Mouse (Mus musculus) cerebellum, postnatal 25 days (tissue): ENCODE measurements around the gene Gosr1.
"Not testable (repeated sequence)": the region's sequence is repeated elsewhere in the genome, so short reads cannot be mapped to it uniquely, and the experiment has no call there.

Source experiments
- DNase-seq, 2 experiments: peaks; one replicate each; pipeline ENCODE4 v3.0.0; 2021; ENCODE audit warnings: mixed read lengths in 2 of 2

Gosr1 gene

GRCm38 (mm10) chr11:76763053-76763740, at the start of gene Gosr1:
Gene Gosr1, minus strand, starts transcription at chr11:76763579.
- peak; percentile 89 to 92 for DNase-seq

GRCm38 (mm10) chr11:76810706-76811495, 47.5 kb upstream of the Gosr1 start:
- DNase-seq: peak in 1 of 2 experiments; percentile 56

GRCm38 (mm10) chr11:76809450-76809849, 46.1 kb upstream of the Gosr1 start:
- peak; percentile 75 to 80 for DNase-seq

DNA sequence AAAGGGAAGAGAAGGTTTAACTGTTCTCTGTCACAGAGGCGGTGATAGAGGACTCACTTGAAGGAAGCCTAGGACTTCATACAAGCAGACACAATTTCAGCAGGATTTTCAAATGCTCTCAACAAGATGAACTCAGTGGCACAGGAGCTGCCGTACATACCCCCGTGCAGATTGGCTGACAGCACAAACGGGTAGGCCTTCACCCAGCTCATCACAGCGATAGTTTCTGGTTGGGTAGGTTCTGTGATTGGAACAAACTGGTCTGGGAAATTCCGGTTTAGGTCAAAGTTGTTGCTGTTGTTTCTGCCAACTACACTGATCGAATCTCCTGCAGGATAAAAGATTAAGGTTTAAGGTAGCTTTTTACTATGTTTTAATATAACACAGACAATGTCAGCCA, 45.2 kb upstream of the Gosr1 start:
- DNase-seq: no peak

DNA sequence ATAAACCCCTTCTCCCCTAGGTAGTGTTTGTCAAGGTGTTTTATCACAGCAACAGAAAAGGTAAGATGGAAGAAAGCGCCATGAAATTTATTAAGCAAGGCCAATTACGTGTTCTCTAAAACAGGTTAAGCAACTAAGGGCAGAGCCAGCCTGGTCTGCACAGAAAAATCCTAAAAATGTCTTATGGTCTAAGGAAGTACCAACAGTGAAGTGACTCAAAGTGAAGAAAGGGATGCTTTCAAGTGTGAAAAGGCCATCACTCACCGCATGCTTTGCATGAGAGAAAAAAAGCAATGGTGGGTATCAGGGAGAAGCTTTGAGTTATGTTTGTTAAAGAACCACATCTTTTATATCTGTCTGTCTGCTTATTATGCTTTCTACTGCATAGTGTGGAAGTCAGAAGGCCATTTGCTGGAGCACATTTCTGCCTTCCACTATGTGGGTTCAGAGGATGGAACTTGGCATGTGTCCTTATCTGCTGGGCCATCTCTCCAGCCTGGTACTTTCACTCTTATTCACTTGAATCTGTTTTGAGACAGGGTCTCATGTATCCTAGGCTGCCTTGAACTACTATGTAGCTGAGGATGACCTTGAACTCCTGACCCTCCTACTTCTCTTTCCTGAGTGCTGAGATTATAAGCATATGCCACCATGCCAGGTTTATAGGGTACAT, 43.8 kb upstream of the Gosr1 start:
- DNase-seq: no peak

DNA sequence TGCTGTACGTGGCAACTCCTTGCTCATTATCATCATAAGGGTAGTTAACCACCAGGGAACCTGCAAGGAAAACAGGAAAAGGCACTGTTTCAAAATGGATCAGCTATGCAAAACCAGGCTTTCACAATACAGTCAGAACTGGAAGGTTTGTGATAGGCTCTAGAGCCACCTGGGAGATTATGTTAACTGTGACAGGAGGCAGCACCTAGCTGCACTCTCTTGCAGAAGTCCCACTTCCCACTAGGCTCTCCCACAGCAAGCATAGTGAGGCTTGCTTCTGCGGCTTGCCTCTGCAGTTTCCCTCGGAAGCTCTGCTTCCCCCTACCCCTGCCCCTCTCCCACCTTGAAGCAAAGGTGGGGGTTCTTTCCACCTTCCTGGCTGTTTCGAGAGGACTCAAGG, 42.6 kb upstream of the Gosr1 start:
- DNase-seq: no peak

DNA sequence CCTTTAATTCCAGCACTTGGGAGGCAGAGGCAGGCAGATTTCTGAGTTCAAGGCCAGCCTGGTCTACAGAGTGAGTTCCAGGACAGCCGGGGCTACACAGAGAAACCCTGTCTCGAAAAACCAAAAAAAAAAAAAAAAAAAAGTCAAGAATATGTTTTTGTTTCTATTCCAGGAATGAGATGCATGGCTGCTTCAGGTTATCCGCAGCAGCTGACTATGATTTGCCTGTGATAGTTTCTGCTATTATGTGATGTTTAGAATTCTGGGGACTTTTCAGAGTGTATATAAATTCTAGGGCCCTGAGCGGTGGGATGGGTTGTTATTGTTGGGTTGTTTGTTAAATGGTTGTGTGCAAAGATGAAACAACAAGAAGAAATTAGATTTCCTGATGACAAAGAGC, 41.7 kb upstream of the Gosr1 start:
- not testable (repeated sequence) for DNase-seq

DNA sequence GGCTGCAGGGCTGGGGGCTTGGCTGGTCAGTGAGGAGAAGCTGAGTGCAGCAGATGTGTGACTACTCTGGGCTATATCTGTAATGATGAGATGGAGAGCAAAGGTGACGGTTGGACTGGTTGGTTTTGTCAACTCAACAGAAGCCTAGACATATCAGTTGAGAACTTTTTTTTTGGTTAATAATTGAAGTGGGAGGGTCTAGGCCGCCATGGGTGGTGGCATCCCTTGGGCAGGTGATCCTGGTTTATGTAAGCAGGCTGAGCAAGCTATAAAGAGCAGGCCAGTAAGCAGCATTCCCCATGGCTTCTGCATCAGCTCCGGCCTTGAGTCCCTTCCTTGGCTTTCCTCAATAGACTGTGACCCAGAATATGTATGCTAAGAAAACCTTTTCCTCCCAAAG, 39.9 kb upstream of the Gosr1 start:
- DNase-seq: no peak

- no peak for DNase-seq
These were observed 33.9 kb upstream of the Gosr1 start for GRCm38 (mm10) chr11:76797236-76797635.

GRCm38 (mm10) chr11:76795326-76795725, 31.9 kb upstream of the Gosr1 start:
- DNase-seq: no peak

DNA sequence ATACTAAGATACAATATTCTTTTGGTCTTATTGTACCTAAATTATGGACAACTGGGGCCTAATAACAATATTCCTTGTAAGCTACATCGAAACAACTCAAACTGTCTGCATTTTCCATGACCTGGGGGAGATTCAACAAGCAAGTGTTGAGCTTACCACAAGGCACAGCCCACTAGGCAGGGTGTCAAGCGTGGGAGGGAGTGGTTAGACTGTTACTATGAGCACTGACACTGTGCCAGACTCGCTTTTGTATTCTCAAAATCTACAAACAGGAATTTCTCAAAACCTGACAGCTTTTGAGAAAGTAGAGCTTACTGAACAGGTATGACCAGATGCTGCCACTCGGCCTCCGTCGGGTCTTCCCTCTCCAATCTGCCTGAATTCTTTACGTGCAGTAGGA, 28.0 kb upstream of the Gosr1 start:
- DNase-seq: no peak

- DNase-seq: peak; percentile 31 to 73
These were observed 25.9 kb upstream of the Gosr1 start for GRCm38 (mm10) chr11:76789252-76789651.

DNA sequence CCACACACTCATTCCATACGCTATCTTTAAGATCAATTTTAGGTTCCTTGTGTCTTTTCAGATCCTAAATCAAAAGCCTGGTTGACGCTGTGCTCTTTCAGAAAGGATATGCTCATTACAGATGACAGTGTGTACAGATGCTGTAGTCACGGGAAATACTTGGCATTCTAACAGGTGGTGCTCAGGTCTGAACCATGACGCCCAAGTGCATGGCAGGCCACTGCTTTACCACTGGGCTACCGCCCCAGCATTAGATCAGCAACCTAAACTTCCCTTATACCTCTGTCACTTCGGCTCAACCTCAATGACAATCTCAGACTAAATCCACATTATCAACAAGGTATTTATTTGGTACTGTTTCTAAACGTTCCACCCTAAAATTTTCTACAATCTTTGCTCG, 12.2 kb upstream of the Gosr1 start:
- DNase-seq: no peak

GRCm38 (mm10) chr11:76773811-76774210, 10.4 kb upstream of the Gosr1 start:
- no peak for DNase-seq

- DNase-seq: no peak
These were observed 7.2 kb upstream of the Gosr1 start for GRCm38 (mm10) chr11:76770566-76770965.

- DNase-seq: no peak
These were observed 353 bp upstream of the Gosr1 start for GRCm38 (mm10) chr11:76763741-76764122.

GRCm38 (mm10) chr11:76752276-76752675, 11.1 kb downstream of the Gosr1 start:
- no peak for DNase-seq

- DNase-seq: no peak
These were observed 14.6 kb downstream of the Gosr1 start for GRCm38 (mm10) chr11:76748819-76749218.

DNA sequence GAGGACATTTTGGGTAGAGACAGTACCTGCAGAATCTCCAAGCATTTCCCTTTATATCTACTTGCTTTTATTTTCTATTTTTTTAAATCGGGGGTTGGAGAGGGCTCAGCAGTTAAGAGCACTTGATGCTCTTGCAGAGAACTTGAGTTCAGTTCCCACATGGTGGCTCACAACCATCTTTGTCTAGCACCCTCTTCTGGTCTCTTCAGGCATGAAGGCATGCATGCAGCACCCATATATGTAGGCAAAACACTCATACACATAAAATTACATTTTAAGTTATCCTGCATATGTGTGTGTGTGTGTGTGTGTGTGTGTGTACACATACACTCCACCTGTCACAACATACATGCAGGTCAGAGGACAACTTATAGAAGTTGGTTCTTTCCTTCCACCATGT, 17.5 kb downstream of the Gosr1 start:
- DNase-seq: no peak

DNA sequence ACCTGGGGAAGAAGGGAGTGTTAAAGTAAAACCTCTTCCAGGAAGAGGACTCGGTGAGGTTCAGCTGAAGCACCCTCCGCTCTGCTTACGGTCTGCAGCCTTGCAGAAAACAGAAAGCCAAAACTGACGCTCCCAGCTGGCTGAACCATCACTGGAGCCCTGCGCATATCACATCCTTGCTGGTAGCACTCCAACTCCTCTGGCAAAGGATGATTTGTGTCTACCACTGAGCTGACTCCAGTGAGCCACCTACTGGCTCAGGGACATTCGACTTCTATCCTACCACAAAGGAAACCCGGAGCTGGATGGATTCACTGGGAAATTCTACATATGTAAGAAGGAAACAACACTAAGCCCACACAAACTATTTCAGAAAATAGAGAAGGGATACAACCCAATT, 18.8 kb downstream of the Gosr1 start:
- DNase-seq: peak; percentile 50 to 74

GRCm38 (mm10) chr11:76742511-76742910, 20.9 kb downstream of the Gosr1 start:
- no peak for DNase-seq

- peak in 1 of 2 experiments; percentile 39 for DNase-seq
These were observed 24.3 kb downstream of the Gosr1 start for GRCm38 (mm10) chr11:76739125-76739524.

DNA sequence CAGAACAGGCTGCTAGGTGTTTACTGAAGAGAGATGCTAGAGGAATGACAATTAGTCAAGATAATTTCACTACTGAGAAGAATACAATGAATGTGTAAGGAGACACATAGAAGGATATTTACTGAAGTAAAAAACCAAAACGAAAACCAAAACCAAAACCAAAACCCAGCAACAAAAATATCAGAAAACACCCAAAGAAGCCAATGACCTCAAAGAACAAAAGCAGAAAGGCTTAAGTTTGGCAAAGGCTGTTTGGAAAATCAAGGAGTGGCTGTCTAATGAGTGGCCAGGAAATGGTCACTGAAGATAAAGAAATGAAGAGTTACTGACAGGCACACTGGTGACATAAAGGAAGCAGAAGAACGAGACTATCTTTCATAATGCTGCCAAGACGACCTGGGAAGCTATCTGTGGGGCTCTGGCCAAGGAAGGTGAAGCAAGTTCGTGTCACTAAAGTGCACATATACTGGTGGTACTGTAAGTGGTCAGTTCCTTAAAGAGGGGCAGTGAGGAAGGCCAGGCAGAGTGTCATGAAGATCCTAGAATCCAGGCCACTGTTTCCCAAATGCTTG, 27.5 kb downstream of the Gosr1 start:
- DNase-seq: no peak
